Mouse (Mus musculus): Measurements from ENCODE around the gene Igf2. TPM values are rescaled to one million over a fixed set of nuclear protein-coding genes. Genes with fewer than 3 reads are reported as not detected.

Igf2 gene
- total RNA-seq, 2 experiments from 2014 or later, result 1,716 to 1,905 TPM

DNA sequence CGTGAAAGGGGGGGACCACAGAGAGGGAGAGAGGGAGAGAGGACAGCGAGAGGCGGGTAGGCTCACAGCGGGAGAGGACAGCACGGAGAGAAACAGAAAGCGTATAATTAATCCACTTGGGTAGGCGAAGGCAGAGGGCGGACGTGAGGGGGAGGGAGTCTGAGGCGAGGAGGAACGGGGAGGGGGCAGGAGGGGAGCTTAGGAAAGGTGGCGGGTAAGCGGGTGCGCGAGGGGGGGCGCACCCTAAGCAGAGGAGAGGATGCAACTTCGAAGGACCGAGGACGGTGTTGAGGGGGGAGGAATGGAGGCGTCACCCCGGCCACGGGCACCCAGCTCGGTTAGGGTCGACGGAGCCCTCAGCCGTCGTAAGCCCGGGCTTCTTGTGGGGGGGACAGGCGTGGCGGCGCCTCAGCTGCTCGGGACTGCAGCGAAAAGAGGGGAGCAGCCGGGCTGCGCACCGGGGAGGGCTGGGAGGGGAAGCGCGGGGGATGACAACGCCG, 7.9 kb downstream of the Igf2 start:
- no peak for DNase-seq

- DNase-seq, result no peak
Observed at GRCm38 (mm10) chr7:142657821-142658614, 8.6 kb downstream of the Igf2 start.

DNA sequence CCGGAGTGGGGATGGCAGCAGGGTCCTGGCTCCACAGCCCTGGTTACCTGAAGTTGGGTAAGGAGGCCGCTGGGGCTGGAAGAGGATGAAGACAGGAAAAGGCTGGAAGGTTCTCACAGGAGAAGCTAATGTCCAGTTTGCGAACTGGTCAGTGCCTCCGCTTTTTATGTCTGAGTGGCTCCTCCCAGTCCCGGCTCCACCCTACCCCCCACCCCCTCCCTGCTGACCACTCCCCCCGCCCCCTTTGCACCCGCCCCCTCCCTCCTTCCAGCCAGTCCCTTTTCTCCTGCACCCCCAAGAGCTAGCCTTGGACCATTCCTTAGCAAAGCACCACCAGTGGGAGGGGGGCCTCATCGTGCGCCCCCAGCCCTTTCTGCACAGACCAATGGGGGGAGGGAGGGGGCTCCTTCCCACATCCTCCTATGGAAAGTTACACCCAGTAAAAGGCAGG, 9.2 kb downstream of the Igf2 start:
- peak; percentile 25 for DNase-seq

DNA sequence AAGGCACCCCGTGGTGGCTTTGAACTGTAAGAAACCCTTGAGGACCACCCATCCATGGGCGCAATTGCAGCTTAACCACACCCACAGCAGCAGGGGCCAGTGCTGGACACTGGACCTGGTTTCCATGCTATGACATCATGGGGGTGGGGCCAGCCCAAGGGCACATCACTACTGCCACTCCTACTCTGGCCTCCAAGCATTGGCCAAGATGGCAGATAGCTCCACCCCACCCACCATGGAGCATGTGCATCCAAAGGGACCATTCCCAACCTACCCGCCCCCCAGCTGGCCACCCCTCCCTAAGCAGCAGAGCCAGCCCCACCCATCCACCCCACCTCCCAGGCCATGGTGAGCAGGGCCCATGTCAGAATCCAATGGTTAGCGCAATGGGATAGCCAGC, 10.6 kb downstream of the Igf2 start:
- peak; percentile 64 for DNase-seq

GRCm38 (mm10) chr7:142655633-142656032, 11.0 kb downstream of the Igf2 start:
- no peak for DNase-seq

DNA sequence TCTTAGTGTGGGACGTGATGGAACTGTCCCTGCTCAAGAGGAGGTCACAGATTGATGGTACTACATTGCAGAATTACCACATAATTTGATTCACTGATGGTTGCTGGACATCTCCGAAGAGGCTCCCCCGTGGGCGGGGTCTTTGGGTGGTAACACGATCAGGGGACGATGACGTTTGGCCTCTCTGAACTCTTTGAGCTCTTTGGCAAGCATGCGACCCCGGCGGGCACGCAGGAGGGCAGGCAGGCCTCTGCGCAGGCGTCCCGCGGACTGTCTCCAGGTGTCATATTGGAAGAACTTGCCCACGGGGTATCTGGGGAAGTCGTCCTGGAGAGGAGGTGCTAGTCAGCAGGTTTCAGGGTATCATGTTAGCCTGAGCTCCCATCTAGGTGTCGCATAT, 12.9 kb downstream of the Igf2 start:
- no peak for DNase-seq

GRCm38 (mm10) chr7:142646676-142647075, 19.9 kb downstream of the Igf2 start:
- no peak for DNase-seq

DNA sequence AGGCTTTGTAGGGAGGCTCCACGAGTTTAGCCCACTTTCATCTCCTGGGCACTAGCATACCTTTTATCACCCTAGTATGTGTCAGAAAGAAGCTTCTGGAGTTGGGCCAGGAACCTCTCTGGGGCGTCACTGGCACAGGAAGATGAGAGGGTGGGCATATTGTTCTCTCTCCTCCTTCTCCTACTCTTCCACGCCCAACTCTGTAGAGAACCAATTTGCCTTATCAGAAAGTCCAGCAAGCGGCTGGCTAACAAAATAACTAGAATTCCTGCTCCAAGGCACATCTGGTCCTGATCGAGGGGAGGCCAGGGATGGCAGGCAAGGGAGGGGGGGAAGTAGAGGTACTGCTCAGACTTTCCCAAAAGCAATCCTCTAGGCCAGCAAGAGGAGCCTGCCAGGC, 21.6 kb downstream of the Igf2 start:
- peak; percentile 74 for DNase-seq

DNA sequence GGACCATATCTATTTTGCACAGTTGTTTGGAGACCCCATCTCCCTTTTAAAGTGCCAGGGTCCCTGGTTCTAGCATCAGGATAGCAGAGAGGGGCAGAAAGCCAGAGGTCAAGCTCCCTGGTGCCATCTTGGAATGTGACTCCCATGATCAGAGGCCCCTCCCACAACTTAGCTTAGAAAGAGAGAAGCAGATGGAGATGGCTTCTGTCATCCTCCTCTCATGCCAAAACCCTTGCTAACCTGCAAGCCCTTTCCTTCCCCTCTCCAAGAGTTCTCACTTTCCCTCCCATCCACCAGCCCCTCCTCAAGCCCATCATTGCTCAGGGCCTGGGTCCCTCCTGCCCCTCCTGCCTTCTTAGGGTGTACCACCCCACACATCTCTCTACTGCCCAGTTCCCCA, 30.4 kb downstream of the Igf2 start:
- DNase-seq, result no peak

DNA sequence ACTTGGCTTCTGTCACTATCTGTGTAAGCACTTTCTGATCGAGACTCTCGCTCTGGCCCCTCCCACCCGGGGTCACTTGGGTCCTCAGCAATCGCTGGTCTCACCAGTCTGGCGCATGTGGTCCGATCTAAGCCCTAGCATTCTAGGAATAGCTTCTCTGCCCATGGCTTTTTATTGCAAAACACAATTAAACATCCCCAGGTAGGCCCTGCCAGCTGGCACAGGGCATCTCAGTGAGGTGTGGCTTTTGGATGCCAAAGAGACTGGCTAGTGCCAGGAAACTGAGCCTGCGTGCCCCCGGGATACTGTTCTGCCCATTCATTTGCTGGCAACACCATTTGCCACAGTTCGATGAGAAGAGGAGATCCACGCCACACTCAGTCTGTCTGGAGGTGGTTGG, 35.9 kb downstream of the Igf2 start:
- no peak for DNase-seq

- no peak for DNase-seq
Observed at GRCm38 (mm10) chr7:142629806-142630205, 36.8 kb downstream of the Igf2 start.

DNA sequence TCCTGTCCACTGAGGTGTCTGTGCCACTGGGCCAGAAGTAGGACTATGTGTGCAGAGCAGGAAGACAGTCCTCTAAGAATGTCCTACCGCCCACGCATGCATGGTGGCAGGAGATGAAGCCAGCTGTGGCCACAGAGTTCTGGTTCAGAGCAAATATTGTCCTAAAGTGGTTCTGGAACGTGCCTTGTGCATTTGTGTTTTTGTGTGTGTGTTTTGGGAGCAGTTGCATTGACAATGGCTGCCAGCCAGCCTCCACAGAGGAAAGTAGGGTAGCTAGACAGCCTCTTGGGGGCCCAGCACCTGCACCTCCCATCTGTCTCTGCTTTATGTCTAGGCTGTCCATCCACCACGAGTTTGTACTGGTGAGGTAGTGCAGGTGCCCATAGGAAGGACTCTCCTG, 44.4 kb downstream of the Igf2 start:
- no peak for DNase-seq

- no peak for DNase-seq
Observed at GRCm38 (mm10) chr7:142613077-142613476, 53.5 kb downstream of the Igf2 start.

DNA sequence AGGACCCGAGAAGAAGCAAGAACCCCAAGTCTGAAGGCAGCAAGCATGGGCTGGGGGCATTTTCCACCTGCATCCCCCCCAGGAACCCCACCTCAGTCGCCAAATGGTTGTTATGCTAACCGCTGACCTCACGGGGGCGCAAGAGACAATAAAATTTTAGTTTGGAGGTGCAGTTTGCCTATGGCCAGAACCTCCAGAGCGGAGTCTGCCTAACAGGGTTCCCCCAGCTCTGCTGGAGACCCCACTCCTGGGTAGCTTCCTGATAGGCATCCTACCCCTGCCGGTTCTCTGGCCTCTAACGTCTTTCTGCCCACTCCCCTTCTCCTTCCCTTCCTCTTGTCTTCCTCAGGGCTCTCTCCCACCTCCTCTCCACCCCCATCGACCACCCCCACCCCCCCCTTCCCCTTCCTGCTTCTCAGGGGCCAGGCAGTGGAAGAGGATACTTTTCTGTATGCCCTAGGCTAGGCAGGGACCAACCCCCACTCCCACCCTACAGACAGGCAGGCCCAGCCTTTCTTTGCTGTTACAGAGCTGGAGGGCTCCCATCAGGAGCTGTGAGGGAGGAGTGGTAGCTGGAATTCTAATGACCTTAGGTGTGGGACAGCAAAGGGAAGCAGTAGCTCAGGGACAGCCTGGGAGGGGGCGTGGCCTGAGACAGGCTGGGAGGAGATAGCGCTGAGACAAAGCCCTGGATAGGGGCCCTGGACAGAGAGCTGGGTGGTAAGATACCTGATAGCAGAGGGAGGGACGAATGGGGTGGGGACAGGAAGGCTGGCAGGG, 55.8 kb downstream of the Igf2 start:
- DNase-seq, result peak; percentile 81

DNA sequence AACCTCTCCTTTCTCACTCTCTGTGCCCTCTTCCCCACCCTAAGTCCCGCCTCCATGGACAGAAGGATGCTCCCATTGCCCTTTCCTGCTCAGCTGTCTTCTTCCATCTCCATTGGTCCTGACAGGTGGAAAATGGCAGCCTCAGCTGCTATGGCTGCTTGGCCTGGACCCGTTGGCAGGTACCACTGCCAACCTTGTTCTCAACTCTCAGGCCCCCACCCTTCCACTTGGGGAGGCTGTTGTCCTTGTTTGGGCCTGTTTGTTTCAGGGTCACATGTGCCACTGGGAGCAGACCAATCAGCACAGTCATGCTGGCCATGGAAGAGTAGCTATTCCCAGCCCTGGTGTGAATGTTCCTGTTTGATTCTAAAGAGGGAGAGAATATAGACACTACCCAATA, 65.7 kb downstream of the Igf2 start:
- no peak for DNase-seq

Small RNA genes within 50 kb of the gene (microRNA-seq; reads per million reads assigned to microRNA genes)
- 1,972 to 3,611 reads per million in 2 experiments for gene Mir483

Other genes with a start within 250 kb of the Igf2 start
- not detected for gene Syt8, start 232.0 kb downstream of the Igf2 start, total RNA-seq (2021)
- 10 to 100 TPM in 1 of 2 experiments, 1 to 10 TPM in 1; 6.6 to 16.4 TPM for gene Tnni2, start 225.0 kb downstream of the Igf2 start, total RNA-seq (2021)
- gene Lsp1, start 206.0 kb downstream of the Igf2 start, total RNA-seq (2021), result 100 to 1,000 TPM in 1 of 2 experiments, 10 to 100 TPM in 1; 93.3 to 108 TPM
- 10 to 100 TPM in 1 of 2 experiments, under 1 TPM in 1; 0.98 to 10.9 TPM for gene Tnnt3, start 168.0 kb downstream of the Igf2 start, total RNA-seq (2021)
- gene Mrpl23, start 134.1 kb downstream of the Igf2 start, total RNA-seq (2021), result 1 to 10 TPM; 3.7 to 6.4 TPM
- gene Gm49394, start 3.1 kb upstream of the Igf2 start, total RNA-seq (2021), result under 1 TPM in 1 of 2 experiments, not detected in 1; 0.16 TPM
- gene Ins2, start 76.6 kb upstream of the Igf2 start, total RNA-seq (2021), result 1 to 10 TPM in 1 of 2 experiments, not detected in 1; 1.5 TPM

Measured in heart, postnatal 4 days (tissue).